Mouse (Mus musculus) midbrain, embryonic 11.5 days (tissue): ENCODE measurements around the gene Il11. TPM values are rescaled to one million over a fixed set of nuclear protein-coding genes. Genes with fewer than 3 reads are reported as not detected.
"Not testable (repeated sequence)": the region's sequence is repeated elsewhere in the genome, so short reads cannot be mapped to it uniquely, and the experiment has no call there.

Experiments used
- ATAC-seq: fragments of 200-750 bp; cut with Nextera tagmentation; 2 replicates; pipeline ENCODE4 v1.8.0; 2017; ENCODE audit warnings: moderate TSS enrichment, moderate library complexity; ENCODE audit not compliant: low FRiP score
- DNase-seq: peaks from one replicate; pipeline ENCODE4 v3.0.0; 2015; ENCODE audit warnings: low spot score; ENCODE audit errors: missing footprints
- H3K27ac ChIP-seq: fragments of 300-500 bp; sonication (generic); 2 replicates; pipeline ENCODE4 v1.5.1; 2014; ENCODE audit warnings: low read depth, low read length
- H3K27me3 ChIP-seq: fragments of 300-500 bp; sonication (generic); 2 replicates; pipeline ENCODE4 v1.6.1; 2014; ENCODE audit warnings: mild to moderate bottlenecking, low read length, moderate library complexity, mixed read lengths; ENCODE audit not compliant: control insufficient read depth, insufficient read depth
- H3K36me3 ChIP-seq: fragments of 300-500 bp; sonication (generic); 2 replicates; pipeline ENCODE4 v1.6.1; 2014; ENCODE audit warnings: mild to moderate bottlenecking, low read length, moderate library complexity, mixed read lengths; ENCODE audit not compliant: control insufficient read depth, insufficient read depth
- H3K4me1 ChIP-seq: fragments of 300-500 bp; sonication (generic); 2 replicates; pipeline ENCODE4 v1.6.1; 2014; ENCODE audit warnings: low read length; ENCODE audit not compliant: control insufficient read depth, insufficient read depth
- H3K4me2 ChIP-seq: fragments of 300-500 bp; sonication (generic); 2 replicates; pipeline ENCODE4 v1.6.1; 2014; ENCODE audit warnings: mild to moderate bottlenecking, moderate library complexity
- H3K4me3 ChIP-seq: fragments of 300-500 bp; sonication (generic); 2 replicates; pipeline ENCODE4 v1.5.1; 2014; ENCODE audit warnings: low read depth, low read length
- H3K9ac ChIP-seq: fragments of 300-500 bp; sonication (generic); 2 replicates; pipeline ENCODE4 v1.6.1; 2014; ENCODE audit warnings: low read length
- H3K9me3 ChIP-seq: fragments of 300-500 bp; sonication (generic); 2 replicates; pipeline ENCODE4 v1.6.1; 2016; ENCODE audit warnings: low read length; ENCODE audit not compliant: control insufficient read depth
- WGBS: fragments of 180-500 bp; shearing (Covaris S2); extraction: QIAGEN DNeasy Blood & Tissue Kit; methylation state at CpG from one replicate; pipeline ENCODE4 v1.1.7; 2014; 5-methylcytosine and 5-hydroxymethylcytosine counted together
- polyA plus RNA-seq: library from polyadenylated mRNA; unstranded; fragments of >200 nt; fragmentation: Nextera tagmentation; extraction: Ambion mirVana; gene quantifications from 2 replicates; pipeline ENCODE4 v1.2.1, GENCODE M21; 2014

The Il11 gene
- polyA plus RNA-seq: 0.07 TPM in 1 of 2 replicates, not detected in the other

GRCm38 (mm10) chr7:4782759-4783158, at the start of gene Il11, which contains the start of gene Tmem190:
Il11 (minus strand) TSS chr7:4782859.
Tmem190 (plus strand) TSS chr7:4782937.
- H3K4me3 ChIP-seq: no peak within 1 kb of the TSS
- ATAC-seq: no peak
- H3K4me1 ChIP-seq: 0 out of 2 replicates have a peak, but pooled peaks cover 1% of the 10 kb centered on the region
- no peak for DNase-seq
- peaks cover 16% of the 10 kb centered on the region for H3K27me3 ChIP-seq
- no peaks in the 10 kb centered on the region for H3K36me3 ChIP-seq
- 75% methylated on average over 2 of the region's 2 CpGs for WGBS
- no peak within 1 kb of the TSS for H3K9ac ChIP-seq
- no peak within 1 kb of the TSS for H3K27ac ChIP-seq
- H3K9me3 ChIP-seq: no peaks in the 10 kb centered on the region
- H3K4me2 ChIP-seq: no peak within 1 kb of the TSS

- 11% methylated on average over 12 of the region's 12 CpGs for WGBS
- no peak overlapping the region for H3K9ac ChIP-seq
- ATAC-seq (peak; percentile 45; the same call in 1 of the 2 replicates), DNase-seq (peak; percentile 81)
- H3K4me3 ChIP-seq: no peak overlapping the region
- H3K27ac ChIP-seq: no peak overlapping the region
- H3K4me2 ChIP-seq: no peak overlapping the region
- no peaks in the 10 kb centered on the region for H3K36me3 ChIP-seq
- no peaks in the 10 kb centered on the region for H3K4me1 ChIP-seq
- H3K27me3 ChIP-seq: peaks cover 5% of the 10 kb centered on the region; the same call in 1 of the 2 replicates
- no peaks in the 10 kb centered on the region for H3K9me3 ChIP-seq
These were observed 47.8 kb upstream of the Il11 start for GRCm38 (mm10) chr7:4830476-4830875.

GRCm38 (mm10) chr7:4825365-4825764, 42.7 kb upstream of the Il11 start:
- 50% methylated on average over 4 of the region's 4 CpGs for WGBS
- no peak for DNase-seq
- H3K36me3 ChIP-seq: no peaks in the 10 kb centered on the region

GRCm38 (mm10) chr7:4822162-4822907, 39.7 kb upstream of the Il11 start:
- ATAC-seq: no peak
- no peak overlapping the region for H3K27ac ChIP-seq
- no peak overlapping the region for H3K4me3 ChIP-seq
- H3K4me2 ChIP-seq: no peak overlapping the region
- no peak for DNase-seq
- H3K36me3 ChIP-seq: no peaks in the 10 kb centered on the region
- H3K9me3 ChIP-seq: no peaks in the 10 kb centered on the region
- WGBS: 75% methylated on average over 6 of the region's 6 CpGs
- no peaks in the 10 kb centered on the region for H3K4me1 ChIP-seq
- H3K9ac ChIP-seq: no peak overlapping the region
- no peaks in the 10 kb centered on the region for H3K27me3 ChIP-seq

More at GRCm38 (mm10) chr7:4825365-4825764, 42.7 kb upstream of the Il11 start:
- H3K27me3 ChIP-seq: no peaks in the 10 kb centered on the region
- H3K27ac ChIP-seq: no peak overlapping the region
- H3K9ac ChIP-seq: no peak overlapping the region
- no peaks in the 10 kb centered on the region for H3K4me1 ChIP-seq
- H3K4me2 ChIP-seq: no peak overlapping the region
- no peaks in the 10 kb centered on the region for H3K9me3 ChIP-seq
- H3K4me3 ChIP-seq: no peak overlapping the region
- ATAC-seq: no peak

- Histone ChIP-seq H3K4me1 (no peaks in the 10 kb centered on the region), H3K4me3 (no peak overlapping the region), H3K27ac (no peak overlapping the region), H3K9ac (no peak overlapping the region), H3K4me2 (no peak overlapping the region), H3K27me3 (no peaks in the 10 kb centered on the region), H3K36me3 (no peaks in the 10 kb centered on the region), H3K9me3 (no peaks in the 10 kb centered on the region)
- 75% methylated on average over 4 of the region's 4 CpGs for WGBS
- ATAC-seq (no peak), DNase-seq (no peak)
These were observed 39.0 kb upstream of the Il11 start for GRCm38 (mm10) chr7:4821690-4822089.

GRCm38 (mm10) chr7:4820925-4821324, 38.3 kb upstream of the Il11 start:
- not testable (repeated sequence) for H3K27me3 ChIP-seq, H3K27ac ChIP-seq, H3K4me2 ChIP-seq, ATAC-seq, H3K36me3 ChIP-seq, H3K9me3 ChIP-seq, H3K9ac ChIP-seq, H3K4me3 ChIP-seq, H3K4me1 ChIP-seq, DNase-seq
- 93% methylated on average over 7 of the region's 7 CpGs for WGBS

DNA sequence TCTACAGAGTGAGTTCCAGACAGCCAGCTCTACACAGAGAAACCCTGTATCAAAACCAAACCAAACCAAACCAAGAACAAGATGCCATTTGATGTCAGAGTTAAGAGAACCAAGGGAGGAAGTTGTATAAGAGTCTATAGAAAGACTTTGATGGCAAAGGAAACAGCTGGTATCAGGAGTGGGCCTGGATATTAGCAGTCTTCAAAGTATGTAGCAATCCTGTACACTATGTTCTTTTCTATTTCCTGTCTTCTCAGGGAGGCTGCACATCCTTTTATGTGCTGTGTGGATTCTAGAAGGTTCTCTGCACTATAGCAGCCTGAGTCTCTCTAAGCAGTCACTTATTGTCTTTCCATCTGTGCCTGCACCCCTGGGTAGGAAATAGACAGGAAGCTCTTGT, 33.9 kb upstream of the Il11 start:
- Histone ChIP-seq H3K4me3 (no peak overlapping the region), H3K27ac (no peak overlapping the region), H3K9ac (no peak overlapping the region), H3K27me3 (no peaks in the 10 kb centered on the region), H3K36me3 (no peaks in the 10 kb centered on the region), H3K9me3 (no peaks in the 10 kb centered on the region), H3K4me2 (no peak overlapping the region), H3K4me1 (peaks cover 6% of the 10 kb centered on the region)
- ATAC-seq (no peak), DNase-seq (no peak)

DNA sequence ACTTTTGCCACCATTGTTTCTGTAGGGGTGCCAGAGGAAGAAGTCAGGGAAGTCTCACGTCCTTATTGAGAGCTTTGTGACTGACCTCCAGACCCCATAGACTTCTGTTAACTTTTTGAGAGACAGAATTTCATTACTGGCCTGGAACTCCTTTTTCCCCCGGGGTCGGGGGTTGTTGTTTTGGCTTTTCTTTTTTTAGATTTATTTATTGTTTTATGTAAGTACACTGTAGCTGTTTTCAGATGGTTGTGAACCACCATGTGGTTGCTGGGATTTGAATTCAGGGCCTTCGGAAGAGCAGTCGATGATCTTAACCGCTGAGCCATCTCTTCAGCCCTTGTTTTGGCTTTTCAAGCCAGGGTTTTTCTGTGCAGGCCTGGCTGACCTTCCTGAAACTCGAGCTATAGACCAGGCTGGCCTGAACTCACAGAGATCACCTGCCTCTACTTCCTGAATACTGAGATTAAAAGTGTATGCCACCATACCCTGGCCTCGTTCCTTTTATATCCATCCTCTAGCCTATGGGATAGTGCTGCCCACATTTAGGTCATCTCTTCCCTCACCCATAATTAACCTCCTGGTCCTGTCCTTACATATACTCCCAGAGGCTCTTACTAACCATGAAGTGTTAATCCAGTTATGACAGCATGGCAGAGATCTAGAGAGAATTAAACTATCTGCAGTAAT, 30.6 kb upstream of the Il11 start:
- Histone ChIP-seq H3K9me3 (no peaks in the 10 kb centered on the region), H3K27me3 (no peaks in the 10 kb centered on the region), H3K9ac (peak overlapping the region; percentile 64), H3K27ac (peak overlapping the region; percentile 42; the same call in 1 of the 2 replicates), H3K36me3 (peaks cover 13% of the 10 kb centered on the region; the same call in 1 of the 2 replicates), H3K4me3 (peak overlapping the region; percentile 99), H3K4me1 (peaks cover 22% of the 10 kb centered on the region), H3K4me2 (peak overlapping the region; percentile 64)
- 25% methylated on average over 8 of the region's 8 CpGs for WGBS
- DNase-seq (no peak), ATAC-seq (no peak)
